Mouse (Mus musculus): Measurements from ENCODE around the gene Gfap. TPM values are rescaled to one million over a fixed set of nuclear protein-coding genes. Genes with fewer than 3 reads are reported as not detected.

The Gfap gene
- polyA plus RNA-seq (2014; fragmentation: Illumina TruSeq; extraction: RNeasy Lipid Tissue Mini Kit (QIAGEN cat#74804); ENCODE audit: low read depth, low replicate concordance) = not detected

DNA sequence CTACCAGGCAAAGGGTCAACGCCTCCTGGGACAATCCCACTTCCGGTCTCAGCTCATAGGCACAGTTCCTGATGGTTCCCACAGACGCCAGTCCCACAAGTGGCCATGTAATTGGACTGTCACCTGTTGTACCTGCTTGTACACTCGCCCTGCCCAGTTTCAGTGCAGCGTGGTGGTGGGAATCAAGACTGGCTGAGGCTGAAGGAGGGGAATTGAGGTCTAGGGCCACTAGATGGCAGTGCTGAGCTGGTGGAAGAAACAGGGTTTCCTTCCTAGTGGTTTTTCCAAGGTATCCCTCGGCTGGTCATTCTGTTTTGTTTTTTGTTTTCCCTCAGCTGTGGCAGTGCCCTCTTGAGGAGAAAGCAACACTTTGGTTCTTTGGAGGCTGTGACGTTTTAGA, at the start of gene Gfap:
Gfap (minus strand) TSS at position 150 of the 400 bp plus-strand sequence.

DNA sequence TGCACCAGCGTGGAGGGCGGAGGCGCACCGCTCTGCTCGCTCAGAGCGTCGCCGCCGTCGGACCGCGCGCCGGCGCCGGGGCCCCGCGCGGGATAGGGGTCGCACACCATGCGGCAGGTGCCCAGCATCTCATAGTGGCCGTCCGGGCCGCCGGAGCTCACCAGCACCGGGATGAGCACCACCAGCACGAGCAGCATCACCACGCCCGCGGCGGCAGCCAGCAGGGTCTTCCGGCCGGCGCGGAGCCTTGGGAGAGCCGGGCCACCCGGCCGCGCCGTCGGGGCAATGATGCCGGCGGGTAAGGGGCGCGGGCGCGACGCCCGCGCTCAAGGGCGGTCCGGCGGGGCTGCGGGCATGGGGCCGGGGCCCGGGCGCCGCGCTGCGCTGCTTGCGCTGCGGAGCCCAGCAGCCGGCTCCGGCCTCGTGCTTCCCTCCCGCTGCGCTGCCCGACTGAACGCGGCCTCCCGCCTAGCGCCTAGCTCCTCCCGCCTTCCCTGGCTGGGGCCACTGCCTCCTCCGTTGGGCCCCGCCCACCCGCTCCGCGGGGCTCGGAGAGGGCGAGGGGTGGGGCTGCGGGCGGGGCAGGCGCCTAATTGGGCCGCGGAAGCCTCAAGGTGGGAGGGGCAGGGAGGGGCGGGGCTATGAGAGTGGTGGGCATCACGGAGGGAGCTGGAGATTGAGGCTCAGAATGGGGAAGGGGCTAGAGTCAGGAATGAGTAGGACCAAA, 45.7 kb upstream of the Gfap start, which contains the start of gene C1ql1:
C1ql1 (minus strand) TSS at position 424 of the 727 bp plus-strand sequence.

DNA sequence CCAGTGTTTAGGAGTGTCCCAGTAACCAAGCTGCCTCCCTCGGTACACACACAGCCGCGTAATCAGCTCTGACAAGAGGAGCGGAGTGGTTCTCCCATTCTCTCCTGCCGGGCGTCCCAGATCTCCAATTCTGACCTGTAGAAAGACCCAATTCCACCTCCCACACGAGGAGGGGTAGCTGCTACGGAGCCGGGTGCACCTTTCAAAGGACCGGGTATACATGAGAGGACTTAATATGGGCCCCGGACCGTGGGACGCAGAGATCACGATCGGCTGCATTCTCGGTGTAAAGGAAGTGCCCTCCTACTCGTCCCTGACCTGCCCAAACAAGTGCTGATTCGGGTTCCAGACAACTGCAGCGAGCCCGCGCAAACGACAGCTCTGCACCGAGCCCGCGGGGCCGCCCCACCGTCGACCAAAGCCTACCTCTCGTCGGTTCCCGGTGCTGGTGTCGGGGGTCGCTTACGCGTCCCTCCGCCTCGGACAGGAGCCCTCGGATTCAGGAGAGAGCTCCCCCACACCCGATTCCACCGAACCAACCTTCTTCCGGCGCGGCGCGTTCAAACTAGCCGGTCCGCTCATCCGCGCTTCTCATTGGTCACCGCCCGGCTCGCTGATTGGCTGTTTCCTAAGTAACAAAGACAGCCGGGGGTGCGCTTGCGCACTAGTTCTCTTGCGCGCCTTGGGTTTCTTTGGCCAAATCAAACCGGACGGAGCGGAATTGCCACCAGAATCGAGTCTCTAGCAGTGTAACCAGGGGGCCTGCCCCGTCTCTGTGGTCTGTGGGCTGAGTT, 24.0 kb upstream of the Gfap start, which contains the start of gene Kif18b:
Kif18b (minus strand) TSS at position 568 of the 794 bp plus-strand sequence.

DNA sequence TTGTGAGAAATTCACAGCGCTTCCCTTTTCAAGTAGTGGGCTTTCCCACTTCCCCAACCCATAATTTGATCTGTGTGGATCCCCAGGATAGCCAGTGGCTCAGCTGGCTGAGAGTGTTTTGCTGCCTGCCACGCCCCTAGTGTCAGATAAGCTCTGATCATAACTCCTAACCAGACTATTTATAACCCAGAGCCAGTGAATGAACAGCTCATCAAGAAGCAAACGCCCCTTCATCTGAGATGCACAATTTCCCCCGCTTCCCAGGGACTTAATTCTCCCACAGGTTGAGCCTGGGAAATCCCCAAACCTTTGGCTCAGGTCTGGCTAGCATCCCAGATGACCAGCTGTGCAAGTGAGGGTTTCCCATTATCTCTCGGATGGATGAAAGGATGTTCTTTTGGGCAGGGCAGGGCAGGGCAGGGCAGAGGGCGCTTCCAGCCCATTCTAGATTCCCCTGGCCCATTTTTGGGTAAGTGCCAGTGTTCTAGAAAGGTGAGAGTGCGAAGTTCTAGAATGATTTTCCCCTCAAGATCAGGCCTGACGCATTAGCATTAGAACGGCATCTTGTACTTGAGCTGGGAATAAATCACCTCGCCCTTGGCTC, 16.0 kb downstream of the Gfap start, which contains the start of gene Fam187a:
Fam187a (plus strand) TSS at position 554 of the 604 bp plus-strand sequence.

DNA sequence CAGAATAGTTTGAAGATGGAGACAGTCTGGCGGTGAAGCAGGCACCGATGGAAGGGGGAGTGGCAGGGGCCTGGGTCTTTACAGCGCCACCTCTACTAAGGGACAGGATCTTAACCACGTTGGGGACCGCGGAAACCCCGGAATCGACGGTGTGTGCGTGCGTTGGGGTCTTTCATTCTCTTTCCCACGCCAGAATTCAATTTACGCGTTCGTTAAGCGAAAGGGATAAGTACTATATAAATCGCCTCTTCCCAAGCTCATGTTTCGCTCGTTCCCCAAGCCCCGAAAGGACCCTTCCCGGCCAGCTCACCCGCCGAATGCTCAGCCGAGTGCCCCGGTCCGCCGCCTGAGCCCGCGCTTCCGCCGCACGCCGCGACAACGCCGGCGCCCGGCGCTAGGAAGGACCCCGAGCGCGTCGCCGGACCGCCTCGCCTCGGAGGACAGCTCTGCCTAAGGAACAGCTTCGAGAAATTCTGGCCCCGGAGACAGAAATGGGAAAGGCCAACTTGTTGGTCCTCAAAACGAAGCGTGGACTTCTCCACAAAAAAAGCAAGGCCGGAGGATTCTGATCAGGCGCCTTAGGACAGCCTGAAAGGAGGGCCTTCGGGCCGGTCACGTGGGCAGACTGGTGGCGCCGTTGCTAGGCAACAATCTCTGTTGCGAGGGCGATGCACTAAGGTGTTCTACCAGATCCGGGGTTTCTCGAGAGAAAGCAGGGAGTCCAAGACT, 20.0 kb downstream of the Gfap start, which contains the start of the genes Eftud2 and Ccdc103:
Eftud2 (minus strand) TSS at position 401 of the 729 bp plus-strand sequence.
Ccdc103 (plus strand) TSS at position 620 of the 729 bp plus-strand sequence.

Other genes with a start within 250 kb of the Gfap start
- 0.32 TPM for gene Meioc, start 237.2 kb downstream of the Gfap start, polyA plus RNA-seq (2014; fragmentation: Illumina TruSeq; extraction: RNeasy Lipid Tissue Mini Kit (QIAGEN cat#74804); ENCODE audit: low read depth, low replicate concordance)
- 38.3 TPM for gene Ccdc43, start 203.1 kb downstream of the Gfap start, polyA plus RNA-seq (2014; fragmentation: Illumina TruSeq; extraction: RNeasy Lipid Tissue Mini Kit (QIAGEN cat#74804); ENCODE audit: low read depth, low replicate concordance)
- gene Adam11, start 139.5 kb downstream of the Gfap start, polyA plus RNA-seq (2014; fragmentation: Illumina TruSeq; extraction: RNeasy Lipid Tissue Mini Kit (QIAGEN cat#74804); ENCODE audit: low read depth, low replicate concordance) = not detected
- 7.6 TPM for gene Gjc1, start 81.2 kb downstream of the Gfap start, polyA plus RNA-seq (2014; fragmentation: Illumina TruSeq; extraction: RNeasy Lipid Tissue Mini Kit (QIAGEN cat#74804); ENCODE audit: low read depth, low replicate concordance)
- gene Higd1b, start 65.1 kb downstream of the Gfap start, polyA plus RNA-seq (2014; fragmentation: Illumina TruSeq; extraction: RNeasy Lipid Tissue Mini Kit (QIAGEN cat#74804); ENCODE audit: low read depth, low replicate concordance) = not detected
- gene Eftud2, start 19.9 kb downstream of the Gfap start, polyA plus RNA-seq (2014; fragmentation: Illumina TruSeq; extraction: RNeasy Lipid Tissue Mini Kit (QIAGEN cat#74804); ENCODE audit: low read depth, low replicate concordance) = 21.4 TPM
- gene Ccdc103, start 19.7 kb downstream of the Gfap start, polyA plus RNA-seq (2014; fragmentation: Illumina TruSeq; extraction: RNeasy Lipid Tissue Mini Kit (QIAGEN cat#74804); ENCODE audit: low read depth, low replicate concordance) = 0.97 TPM
- gene Fam187a, start 15.7 kb downstream of the Gfap start, polyA plus RNA-seq (2014; fragmentation: Illumina TruSeq; extraction: RNeasy Lipid Tissue Mini Kit (QIAGEN cat#74804); ENCODE audit: low read depth, low replicate concordance) = not detected
- not detected for gene Kif18b, start 24.2 kb upstream of the Gfap start, polyA plus RNA-seq (2014; fragmentation: Illumina TruSeq; extraction: RNeasy Lipid Tissue Mini Kit (QIAGEN cat#74804); ENCODE audit: low read depth, low replicate concordance)
- gene C1ql1, start 45.8 kb upstream of the Gfap start, polyA plus RNA-seq (2014; fragmentation: Illumina TruSeq; extraction: RNeasy Lipid Tissue Mini Kit (QIAGEN cat#74804); ENCODE audit: low read depth, low replicate concordance) = not detected
- gene Nmt1, start 127.3 kb upstream of the Gfap start, polyA plus RNA-seq (2014; fragmentation: Illumina TruSeq; extraction: RNeasy Lipid Tissue Mini Kit (QIAGEN cat#74804); ENCODE audit: low read depth, low replicate concordance) = 11.0 TPM
- 17.1 TPM for gene Dcakd, start 127.4 kb upstream of the Gfap start, polyA plus RNA-seq (2014; fragmentation: Illumina TruSeq; extraction: RNeasy Lipid Tissue Mini Kit (QIAGEN cat#74804); ENCODE audit: low read depth, low replicate concordance)
- not detected for gene Plcd3, start 200.7 kb upstream of the Gfap start, polyA plus RNA-seq (2014; fragmentation: Illumina TruSeq; extraction: RNeasy Lipid Tissue Mini Kit (QIAGEN cat#74804); ENCODE audit: low read depth, low replicate concordance)
- gene Acbd4, start 200.8 kb upstream of the Gfap start, polyA plus RNA-seq (2014; fragmentation: Illumina TruSeq; extraction: RNeasy Lipid Tissue Mini Kit (QIAGEN cat#74804); ENCODE audit: low read depth, low replicate concordance) = 5.1 TPM
- gene Hexim1, start 215.3 kb upstream of the Gfap start, polyA plus RNA-seq (2014; fragmentation: Illumina TruSeq; extraction: RNeasy Lipid Tissue Mini Kit (QIAGEN cat#74804); ENCODE audit: low read depth, low replicate concordance) = 42.3 TPM
- gene Hexim2, start 231.5 kb upstream of the Gfap start, polyA plus RNA-seq (2014; fragmentation: Illumina TruSeq; extraction: RNeasy Lipid Tissue Mini Kit (QIAGEN cat#74804); ENCODE audit: low read depth, low replicate concordance) = 0.44 TPM

All from kidney, adult 10 weeks (tissue).